Mouse (Mus musculus): ENCODE results near the gene 1700034J05Rik. TPM values are rescaled to one million over a fixed set of nuclear protein-coding genes. Genes with fewer than 3 reads are reported as not detected.

The 1700034J05Rik gene
- polyA plus RNA-seq (2016; fragmentation: Nextera tagmentation; extraction: Ambion mirVana): 0.10 and 0.11 TPM in 2 replicates

- Histone ChIP-seq H3K9me3 (no peaks in the 10 kb centered on the region), H3K36me3 (no peaks in the 10 kb centered on the region), H3K27me3 (no peaks in the 10 kb centered on the region), H3K4me3 (replicated peaks) (no peak within 1 kb of the TSS), H3K4me2 (no peak within 1 kb of the TSS), H3K27ac (no peak within 1 kb of the TSS), H3K4me1 (replicated peaks) (peaks cover 8% of the 10 kb centered on the region; the same call in 1 of the 2 replicates), H3K9ac (replicated peaks) (no peak within 1 kb of the TSS)
- 84% methylated on average over 1 of the region's 1 CpGs for WGBS
- ATAC-seq (ENCODE audit: insufficient number of reproducible peaks, insufficient read depth, low FRiP score, low TSS enrichment, low read depth): no peak
Measured at GRCm38 (mm10) chr6:146954258-146954657, at the start of gene 1700034J05Rik. 1700034J05Rik (minus strand) TSS chr6:146954422.

- Histone ChIP-seq H3K4me1 (replicated peaks) (no peaks in the 10 kb centered on the region), H3K27me3 (no peaks in the 10 kb centered on the region), H3K4me2 (no peak overlapping the region), H3K9me3 (no peaks in the 10 kb centered on the region), H3K9ac (replicated peaks) (no peak overlapping the region; the same call in 1 of the 2 replicates), H3K27ac (peak overlapping the region; percentile 17; the same call in 1 of the 2 replicates), H3K36me3 (peaks cover 78% of the 10 kb centered on the region), H3K4me3 (replicated peaks) (no peak overlapping the region)
- ATAC-seq (ENCODE audit: insufficient number of reproducible peaks, insufficient read depth, low FRiP score, low TSS enrichment, low read depth): no peak
- WGBS: 62% methylated on average over 2 of the region's 2 CpGs
Measured at GRCm38 (mm10) chr6:146999755-147000154, 45.5 kb upstream of the 1700034J05Rik start.

- Histone ChIP-seq H3K27ac (no peak overlapping the region), H3K4me1 (replicated peaks) (no peaks in the 10 kb centered on the region), H3K36me3 (peaks cover 75% of the 10 kb centered on the region), H3K27me3 (no peaks in the 10 kb centered on the region), H3K9ac (replicated peaks) (no peak overlapping the region), H3K9me3 (no peaks in the 10 kb centered on the region), H3K4me3 (replicated peaks) (no peak overlapping the region), H3K4me2 (no peak overlapping the region)
- 89% methylated on average over 9 of the region's 9 CpGs for WGBS
- no peak for ATAC-seq (ENCODE audit: insufficient number of reproducible peaks, insufficient read depth, low FRiP score, low TSS enrichment, low read depth)
Measured at GRCm38 (mm10) chr6:146999302-146999701, 45.1 kb upstream of the 1700034J05Rik start.

GRCm38 (mm10) chr6:146998710-146999109, 44.5 kb upstream of the 1700034J05Rik start:
- H3K4me3 ChIP-seq (replicated peaks): no peak overlapping the region
- H3K9ac ChIP-seq (replicated peaks): no peak overlapping the region
- no peaks in the 10 kb centered on the region for H3K9me3 ChIP-seq
- no peaks in the 10 kb centered on the region for H3K4me1 ChIP-seq (replicated peaks)
- peaks cover 69% of the 10 kb centered on the region for H3K36me3 ChIP-seq
- no peaks in the 10 kb centered on the region for H3K27me3 ChIP-seq
- no peak overlapping the region for H3K27ac ChIP-seq
- WGBS: 92% methylated on average over 4 of the region's 4 CpGs
- no peak overlapping the region for H3K4me2 ChIP-seq
- no peak for ATAC-seq (ENCODE audit: insufficient number of reproducible peaks, insufficient read depth, low FRiP score, low TSS enrichment, low read depth)

GRCm38 (mm10) chr6:146997006-146997405, 42.8 kb upstream of the 1700034J05Rik start:
- no peak overlapping the region for H3K4me2 ChIP-seq
- 86% methylated on average over 6 of the region's 6 CpGs for WGBS
- ATAC-seq (ENCODE audit: insufficient number of reproducible peaks, insufficient read depth, low FRiP score, low TSS enrichment, low read depth): no peak
- peaks cover 62% of the 10 kb centered on the region for H3K36me3 ChIP-seq
- no peak overlapping the region for H3K4me3 ChIP-seq (replicated peaks)
- no peaks in the 10 kb centered on the region for H3K27me3 ChIP-seq
- H3K9me3 ChIP-seq: no peaks in the 10 kb centered on the region
- H3K4me1 ChIP-seq (replicated peaks): no peaks in the 10 kb centered on the region
- H3K9ac ChIP-seq (replicated peaks): no peak overlapping the region
- H3K27ac ChIP-seq: no peak overlapping the region

- H3K27ac ChIP-seq: no peak overlapping the region
- H3K27me3 ChIP-seq: no peaks in the 10 kb centered on the region
- WGBS: 87% methylated on average over 6 of the region's 6 CpGs
- no peak overlapping the region for H3K9ac ChIP-seq (replicated peaks)
- no peak overlapping the region for H3K4me2 ChIP-seq
- no peaks in the 10 kb centered on the region for H3K9me3 ChIP-seq
- no peak overlapping the region for H3K4me3 ChIP-seq (replicated peaks)
- H3K36me3 ChIP-seq: peaks cover 50% of the 10 kb centered on the region
- no peak for ATAC-seq (ENCODE audit: insufficient number of reproducible peaks, insufficient read depth, low FRiP score, low TSS enrichment, low read depth)
- H3K4me1 ChIP-seq (replicated peaks): no peaks in the 10 kb centered on the region
Measured at GRCm38 (mm10) chr6:146995878-146996277, 41.7 kb upstream of the 1700034J05Rik start.

- Histone ChIP-seq H3K36me3 (peaks cover 51% of the 10 kb centered on the region), H3K9ac (replicated peaks) (no peak overlapping the region), H3K4me2 (no peak overlapping the region), H3K27ac (no peak overlapping the region), H3K27me3 (no peaks in the 10 kb centered on the region), H3K4me3 (replicated peaks) (no peak overlapping the region), H3K9me3 (no peaks in the 10 kb centered on the region), H3K4me1 (replicated peaks) (no peaks in the 10 kb centered on the region)
- WGBS: 83% methylated on average over 2 of the region's 2 CpGs
- ATAC-seq (ENCODE audit: insufficient number of reproducible peaks, insufficient read depth, low FRiP score, low TSS enrichment, low read depth): no peak
Measured at GRCm38 (mm10) chr6:146995391-146995790, 41.2 kb upstream of the 1700034J05Rik start.

- Histone ChIP-seq H3K9ac (replicated peaks) (no peak overlapping the region), H3K9me3 (no peaks in the 10 kb centered on the region), H3K27me3 (no peaks in the 10 kb centered on the region), H3K4me2 (no peak overlapping the region), H3K4me1 (replicated peaks) (no peaks in the 10 kb centered on the region), H3K27ac (no peak overlapping the region), H3K36me3 (peaks cover 49% of the 10 kb centered on the region), H3K4me3 (replicated peaks) (no peak overlapping the region)
- ATAC-seq (ENCODE audit: insufficient number of reproducible peaks, insufficient read depth, low FRiP score, low TSS enrichment, low read depth): no peak
- WGBS: 37% methylated on average over 5 of the region's 5 CpGs
Measured at GRCm38 (mm10) chr6:146994236-146994635, 40.0 kb upstream of the 1700034J05Rik start.

- Histone ChIP-seq H3K9me3 (no peaks in the 10 kb centered on the region), H3K27me3 (no peaks in the 10 kb centered on the region), H3K4me2 (no peak overlapping the region), H3K9ac (replicated peaks) (no peak overlapping the region), H3K27ac (peak overlapping the region; percentile 9; the same call in 1 of the 2 replicates), H3K36me3 (peaks cover 12% of the 10 kb centered on the region; the same call in 1 of the 2 replicates), H3K4me3 (replicated peaks) (no peak overlapping the region), H3K4me1 (replicated peaks) (peaks cover 26% of the 10 kb centered on the region)
- 0 out of 2 replicates have a peak, but pooled peaks have one; percentile 43 for ATAC-seq (ENCODE audit: insufficient number of reproducible peaks, insufficient read depth, low FRiP score, low TSS enrichment, low read depth)
- 64% methylated on average over 3 of the region's 3 CpGs for WGBS
Measured at GRCm38 (mm10) chr6:146984569-146984968, 30.3 kb upstream of the 1700034J05Rik start.

- Histone ChIP-seq H3K9me3 (no peaks in the 10 kb centered on the region), H3K27ac (no peak overlapping the region), H3K27me3 (no peaks in the 10 kb centered on the region), H3K4me1 (replicated peaks) (peaks cover 35% of the 10 kb centered on the region), H3K36me3 (peaks cover 22% of the 10 kb centered on the region), H3K4me2 (no peak overlapping the region), H3K9ac (replicated peaks) (no peak overlapping the region), H3K4me3 (replicated peaks) (no peak overlapping the region)
- 35% methylated on average over 1 of the region's 1 CpGs for WGBS
- ATAC-seq (ENCODE audit: insufficient number of reproducible peaks, insufficient read depth, low FRiP score, low TSS enrichment, low read depth): no peak
Measured at GRCm38 (mm10) chr6:146981249-146981835, 27.1 kb upstream of the 1700034J05Rik start.

GRCm38 (mm10) chr6:146979953-146980352, 25.7 kb upstream of the 1700034J05Rik start:
- 32% methylated on average over 3 of the region's 3 CpGs for WGBS
- peaks cover 25% of the 10 kb centered on the region for H3K4me1 ChIP-seq (replicated peaks)
- no peaks in the 10 kb centered on the region for H3K9me3 ChIP-seq
- no peak overlapping the region for H3K4me3 ChIP-seq (replicated peaks)
- no peak overlapping the region for H3K9ac ChIP-seq (replicated peaks)
- ATAC-seq (ENCODE audit: insufficient number of reproducible peaks, insufficient read depth, low FRiP score, low TSS enrichment, low read depth): peak; percentile 48; the same call in 1 of the 2 replicates
- H3K27me3 ChIP-seq: no peaks in the 10 kb centered on the region
- no peak overlapping the region for H3K4me2 ChIP-seq
- peak overlapping the region; percentile 74 for H3K27ac ChIP-seq
- H3K36me3 ChIP-seq: peaks cover 22% of the 10 kb centered on the region

Data from limb, embryonic 12.5 days (tissue).